Mouse (Mus musculus) kidney, adult 9 months (tissue): ENCODE data around the gene 2010109A12Rik.

ENCODE experiments used
- DNase-seq: peaks from one replicate; pipeline ENCODE4 v3.0.0; 2022

2010109A12Rik gene

DNA sequence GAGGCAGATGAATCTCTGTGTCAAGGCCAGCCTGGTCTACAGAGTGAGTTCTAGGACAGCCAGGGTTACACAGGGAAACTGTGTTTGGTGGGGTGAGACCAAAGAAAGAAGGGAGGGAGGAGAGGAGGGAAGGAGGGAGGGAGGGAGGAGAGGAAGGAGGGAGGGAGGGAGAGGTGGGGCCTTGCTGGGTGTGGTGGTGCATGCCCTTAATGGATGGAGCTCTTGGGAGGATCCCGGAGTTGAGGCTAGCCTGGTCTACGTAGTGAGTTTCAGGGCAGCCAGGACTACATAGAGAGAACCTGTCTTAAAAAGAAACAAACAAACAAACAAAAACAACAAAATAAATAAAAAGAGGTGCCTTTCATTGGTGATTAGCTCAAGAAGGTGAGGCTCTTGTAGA, 26.5 kb downstream of the 2010109A12Rik start:
- no peak for DNase-seq

GRCm38 (mm10) chr5:93234130-93234529, 27.8 kb downstream of the 2010109A12Rik start:
- no peak for DNase-seq

- no peak for DNase-seq
Measured at GRCm38 (mm10) chr5:93234605-93235004, 28.3 kb downstream of the 2010109A12Rik start.

DNA sequence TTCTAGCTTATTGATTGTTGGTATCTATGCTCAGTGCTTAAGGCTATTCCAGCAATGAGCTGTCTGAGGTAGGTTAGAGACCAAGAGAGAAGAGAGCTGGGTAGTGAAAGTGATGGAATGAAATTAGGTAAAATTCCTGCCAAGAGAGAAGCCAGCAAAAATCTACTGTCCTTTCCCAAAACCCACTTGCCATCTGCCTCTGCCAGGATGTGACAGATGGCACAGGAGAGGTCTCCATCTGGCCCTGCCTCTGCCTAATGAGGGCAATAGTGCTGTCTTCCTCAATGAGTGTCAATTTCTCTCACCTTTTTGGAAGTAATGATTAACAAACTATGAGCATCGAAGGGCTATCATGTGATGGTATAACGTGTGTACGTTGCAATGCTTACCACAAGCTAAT, 29.6 kb downstream of the 2010109A12Rik start:
- DNase-seq: no peak

DNA sequence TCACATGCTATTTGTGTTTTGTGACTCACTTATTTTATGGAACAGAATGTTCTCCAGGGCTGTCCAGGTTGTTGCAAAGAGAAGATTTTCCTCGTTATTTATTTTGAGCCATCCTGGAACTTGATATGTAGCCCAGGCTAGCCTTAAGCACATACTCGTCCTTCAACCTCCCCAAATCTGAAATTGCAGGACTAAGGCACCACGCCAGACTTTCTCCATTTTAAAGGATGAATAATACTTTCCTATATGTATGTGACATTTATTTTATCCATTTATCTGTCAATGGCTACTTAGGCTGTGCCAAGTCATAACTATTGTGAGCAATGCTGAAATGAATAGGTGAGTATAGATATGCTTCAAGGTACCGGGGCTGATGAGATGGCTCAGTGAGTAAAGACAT, 30.2 kb downstream of the 2010109A12Rik start:
- no peak for DNase-seq

DNA sequence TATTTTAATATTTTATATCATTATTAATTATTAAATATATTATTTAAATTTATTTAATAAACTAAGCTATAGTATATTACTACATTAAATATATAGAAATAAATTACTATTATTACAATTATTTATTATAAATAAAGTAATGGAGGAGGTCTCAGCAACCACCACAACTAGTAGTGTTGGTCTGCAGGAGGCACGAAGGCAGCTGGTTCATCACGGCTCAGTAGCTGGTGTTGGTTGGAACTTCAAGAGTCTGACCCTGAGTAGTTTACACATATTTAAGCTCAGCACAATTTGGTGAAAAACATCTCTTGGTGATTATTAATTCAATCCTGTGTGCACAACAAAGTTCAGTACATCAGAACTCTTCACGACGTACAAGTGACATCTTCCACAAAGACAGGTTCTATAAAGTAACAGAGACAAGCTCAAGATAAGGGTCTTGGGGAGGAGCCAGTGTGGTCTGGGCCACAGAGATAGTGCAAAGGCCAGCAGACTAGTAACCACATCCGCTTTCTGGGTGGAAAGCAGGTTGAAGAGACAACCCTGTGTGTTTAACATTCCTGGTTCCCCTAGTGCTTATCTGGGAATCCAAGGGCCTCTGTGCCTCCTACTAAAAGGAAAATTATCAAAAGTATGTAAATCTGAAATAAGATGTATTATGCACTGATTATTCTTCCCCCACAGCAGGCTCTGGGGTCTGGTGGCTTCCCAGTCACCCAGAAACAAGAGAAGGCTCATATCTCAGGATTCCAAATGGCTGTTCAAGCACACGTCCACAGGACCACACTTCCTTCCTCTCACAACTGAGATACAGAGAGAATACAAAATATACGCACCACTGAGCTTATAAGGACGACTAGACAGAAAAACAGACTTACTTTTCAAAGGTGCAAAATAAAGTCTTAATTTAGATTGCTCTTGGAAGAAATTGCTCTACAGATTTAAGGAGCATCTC, 33.5 kb downstream of the 2010109A12Rik start:
- no peak for DNase-seq

DNA sequence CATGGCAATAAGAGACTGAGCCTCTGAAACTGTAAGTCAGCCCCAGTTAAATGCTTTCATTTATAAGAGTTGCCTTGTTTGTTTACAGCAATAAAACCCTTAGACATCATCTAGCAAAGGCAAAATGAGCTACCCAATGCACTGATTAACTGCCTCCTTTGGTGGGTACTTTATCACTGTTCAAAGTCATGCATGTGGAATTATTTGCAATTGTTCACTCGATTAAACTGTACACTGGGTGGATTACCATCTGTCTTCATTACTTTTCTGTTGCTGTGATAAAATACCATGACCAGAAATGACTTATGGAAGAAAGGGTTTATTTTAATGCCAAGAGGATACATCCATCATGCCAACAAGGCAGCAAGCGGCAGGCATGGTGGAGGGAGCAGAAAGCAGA, 39.0 kb downstream of the 2010109A12Rik start:
- DNase-seq: no peak

DNA sequence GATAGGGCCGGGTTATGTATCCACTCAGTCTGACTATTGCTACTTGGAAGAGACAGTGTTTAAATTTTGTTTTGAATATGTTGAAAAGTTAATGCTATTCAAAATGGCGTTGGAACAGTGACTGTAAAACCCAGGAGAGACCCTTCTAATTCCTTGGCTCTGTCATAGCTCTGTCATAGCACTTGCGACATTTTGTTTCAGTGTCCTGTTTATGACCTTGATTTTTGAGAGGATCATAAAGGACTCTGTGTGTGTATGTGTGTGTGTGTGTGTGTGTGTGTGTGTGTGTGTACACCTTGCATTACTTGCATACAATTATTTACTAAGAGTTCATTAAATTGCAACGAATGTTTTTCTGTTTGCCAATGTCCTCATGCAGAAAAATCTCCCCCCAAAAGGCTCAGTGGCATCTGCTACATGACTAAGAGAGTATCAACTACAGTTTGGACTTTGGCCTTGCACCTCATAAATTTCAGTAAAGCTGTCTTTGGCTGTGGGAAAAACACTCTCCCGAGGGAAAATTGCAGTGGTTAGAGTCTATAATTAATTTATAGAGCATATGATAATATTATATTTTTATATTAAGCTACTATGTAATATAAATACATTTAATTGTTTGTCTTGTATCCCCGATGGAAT, 43.7 kb downstream of the 2010109A12Rik start:
- DNase-seq: no peak

DNA sequence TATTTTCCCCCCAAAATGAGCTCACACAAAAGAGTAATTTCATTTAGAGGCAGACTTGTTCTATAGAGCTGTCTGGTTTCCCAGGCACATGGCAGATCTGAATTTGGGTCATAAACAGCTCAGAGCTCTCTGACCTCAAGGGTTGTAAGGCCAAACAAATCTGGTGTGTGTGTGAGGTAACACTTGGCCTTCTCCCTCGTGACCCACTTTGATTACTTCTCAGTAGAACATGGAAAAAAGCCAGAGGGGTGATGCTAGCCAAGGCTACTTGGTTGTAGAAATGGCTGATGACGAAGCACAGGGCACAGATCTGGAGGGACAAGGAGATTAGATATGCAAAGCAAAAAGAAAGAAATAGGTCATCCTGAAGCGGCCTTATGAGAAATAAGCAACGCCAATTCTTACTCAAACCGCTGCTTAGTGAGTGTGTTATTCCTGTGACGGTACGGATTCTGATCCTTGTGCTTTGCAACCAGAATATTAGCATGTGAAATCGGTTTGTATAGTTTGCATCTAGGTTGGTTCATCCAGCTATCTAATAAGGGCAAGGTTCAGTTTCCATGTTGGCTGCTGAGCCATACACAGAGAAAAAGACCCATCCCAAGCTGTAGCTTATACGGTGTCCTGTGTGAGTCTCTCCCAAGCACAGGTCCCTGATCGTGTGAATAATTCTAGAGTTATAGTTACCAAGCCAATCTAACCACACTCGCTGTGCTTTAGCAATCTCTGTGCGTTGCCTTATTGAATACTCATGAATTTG, 44.9 kb downstream of the 2010109A12Rik start:
- peak; percentile 37 for DNase-seq

GRCm38 (mm10) chr5:93255759-93256265, 49.5 kb downstream of the 2010109A12Rik start:
- DNase-seq: no peak

- no peak for DNase-seq
Measured at GRCm38 (mm10) chr5:93256820-93257405, 50.6 kb downstream of the 2010109A12Rik start.

DNA sequence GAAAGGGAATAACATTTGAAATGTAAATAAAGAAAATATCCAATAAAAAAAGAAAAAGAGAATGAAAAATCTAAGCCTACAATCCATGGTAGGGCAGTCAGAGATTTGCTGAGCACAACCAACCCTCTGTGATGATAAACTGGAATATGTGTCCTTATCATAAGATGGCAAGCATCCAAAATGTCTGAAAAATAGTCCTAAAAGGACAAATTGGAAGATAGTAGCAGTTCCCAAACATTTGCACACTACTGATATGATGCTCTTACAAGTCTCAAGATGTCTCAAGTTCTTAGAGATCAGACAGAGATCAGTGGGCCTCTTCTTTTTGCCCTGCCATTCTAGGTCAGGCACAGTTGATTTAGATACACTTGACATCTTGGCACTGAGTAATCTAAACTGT, 53.0 kb downstream of the 2010109A12Rik start:
- no peak for DNase-seq

GRCm38 (mm10) chr5:93260983-93261382, 54.7 kb downstream of the 2010109A12Rik start:
- DNase-seq: no peak

DNA sequence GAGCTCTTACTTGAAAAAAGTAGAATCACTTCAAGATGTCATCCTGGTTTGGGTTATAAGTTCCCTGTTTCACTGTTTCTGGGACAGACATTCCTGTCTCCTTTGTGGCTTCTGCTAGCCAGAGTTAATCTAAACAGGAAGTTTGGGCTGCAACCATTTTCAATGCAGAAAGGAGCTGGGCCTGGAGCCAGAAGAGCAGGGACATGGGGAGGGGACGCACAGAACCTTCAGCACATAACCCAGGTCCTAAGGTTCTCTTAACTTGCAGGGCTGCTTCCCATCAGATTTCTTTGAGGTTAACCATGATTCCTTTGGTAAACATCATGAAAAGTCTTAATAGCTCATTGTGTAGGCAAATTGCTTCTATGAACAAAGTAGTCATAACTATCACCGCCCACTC, 56.4 kb downstream of the 2010109A12Rik start:
- DNase-seq: no peak
